Comparison of ENCODE assay signal across 11 mouse cellular contexts in the genomic region with DNA sequence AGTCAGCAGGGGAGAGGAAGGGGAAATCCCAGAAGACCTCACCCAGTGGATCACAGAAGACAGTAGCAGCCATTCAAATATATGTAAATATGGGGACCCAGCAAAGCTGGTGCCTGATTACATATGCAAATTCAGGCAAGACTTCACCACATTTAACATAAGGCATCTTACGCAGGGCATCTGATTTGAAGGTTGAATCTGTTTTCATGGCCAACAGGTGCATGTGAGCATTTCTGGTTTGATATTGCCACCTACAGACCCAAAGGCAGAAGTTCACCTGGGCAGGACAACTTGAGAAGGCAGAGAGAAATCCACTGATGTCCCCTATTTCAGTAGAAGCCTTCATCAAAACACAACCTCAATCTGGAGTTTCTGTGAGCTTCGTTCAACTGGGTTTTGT. TPM values are rescaled to one million over a fixed set of nuclear protein-coding genes. Genes with fewer than 3 reads are reported as not detected.
A peak's percentile ranks its signal among the peaks of the same experiment; 100 is the strongest.
DNase-seq lines count a peak whose midpoint lies in the region; ATAC-seq and TF ChIP-seq lines count a peak whose summit lies in the region.
"Had no signal": no experiment of that assay in that cellular context is flagged by ENCODE, and none has a peak within 500 bp of the region (broad histone marks: within the 10 kb centered on the region; RNA-seq: fewer than 3 reads in every experiment).

No protein-coding gene starts in this region.

- peak; percentile 35; the same call in 1 of the 2 replicates for TF ChIP-seq CTCF in heart, adult 2 months (IDR thresholded peaks at IDR 0.05)
- TF ChIP-seq CTCF in lung, postnatal 0 days (IDR thresholded peaks at IDR 0.05), result peak; percentile 49
- no peak for TF ChIP-seq CTCF in MEL (IDR thresholded peaks at IDR 0.05 in 2 of 3, conservative IDR thresholded peaks at IDR 0.05 in 1 of 3; ENCODE audit: control insufficient read depth in 1 of 3, insufficient read depth in 1 of 3, low read depth in 2 of 3, low read length in 3 of 3, poor library complexity in 1 of 3, severe bottlenecking in 1 of 3)

- H3K9ac ChIP-seq in heart, adult 2 months (ENCODE audit: low read depth, low read length), result no peak overlapping the region
- no peak overlapping the region for H3K9ac ChIP-seq in lung, postnatal 0 days (replicated peaks; ENCODE audit: low read depth)
- no peak overlapping the region for H3K9ac ChIP-seq in MEL (ENCODE audit: control insufficient read depth, low read depth, low read length, poor library complexity, severe bottlenecking)
- H3K9ac ChIP-seq: heart, embryonic 12.5 days had no signal

- intact Hi-C loops in heart, adult 2 months (cut with DNase I), result no loop called here
- intact Hi-C loops in heart, postnatal 36 days (cut with DNase I), result no loop called here
- intact Hi-C loops in heart, postnatal 25 days (cut with DNase I), result no loop called here

- no peak for DNase-seq in heart, adult 2 months
- no peak for DNase-seq in heart, postnatal 36 days
- no peak for DNase-seq in lung, postnatal 0 days (ENCODE audit: low spot score)
- no peak for DNase-seq in lung, postnatal 10 days
- no peak for DNase-seq in MEL (ENCODE audit: low read depth, low spot score)
- peak; percentile 2 for DNase-seq in telencephalon, adult 2 months (ENCODE audit: low read depth, low spot score)
- DNase-seq in gastrocnemius, adult 8-10 months (ENCODE audit: low spot score in 2 of 2), result no peak
- DNase-seq in heart, postnatal 25 days (ENCODE audit: low spot score), result no peak

- no peaks in the 10 kb centered on the region for H3K36me3 ChIP-seq in heart, adult 2 months (ENCODE audit: control insufficient read depth, insufficient read depth, low read length)
- no peaks in the 10 kb centered on the region for H3K36me3 ChIP-seq in lung, postnatal 0 days (ENCODE audit: insufficient read depth, low read length)
- H3K36me3 ChIP-seq in MEL (ENCODE audit: control insufficient read depth in 1 of 2, insufficient read depth in 2 of 2, low read length in 2 of 2), result no peaks in the 10 kb centered on the region
- H3K36me3 ChIP-seq: heart, embryonic 12.5 days had no signal

- no peak overlapping the region for H3K4me3 ChIP-seq in heart, adult 2 months
- H3K4me3 ChIP-seq in lung, postnatal 0 days (ENCODE audit: low read depth, low read length), result no peak overlapping the region
- H3K4me3 ChIP-seq in MEL (ENCODE audit: control insufficient read depth in 1 of 2, insufficient read depth in 1 of 2, low read depth in 2 of 2, low read length in 2 of 2), result no peak overlapping the region
- H3K4me3 ChIP-seq: heart, embryonic 12.5 days had no signal

- peak; percentile 2 for TF ChIP-seq RAD21 in MEL (IDR thresholded peaks at IDR 0.05; ENCODE audit: low read depth, low read length)

- no peaks in the 10 kb centered on the region for H3K9me3 ChIP-seq in lung, postnatal 0 days (ENCODE audit: low read length)
- H3K9me3 ChIP-seq in MEL (replicated peaks; ENCODE audit: insufficient read depth, low read length), result no peaks in the 10 kb centered on the region
- H3K9me3 ChIP-seq: heart, embryonic 12.5 days had no signal

- 77% methylated on average over 2 of the region's 2 CpGs for WGBS in heart, adult 2 months
- WGBS in lung, postnatal 0 days, result 59% methylated on average over 2 of the region's 2 CpGs

- no peak for TF ChIP-seq POLR2A in heart, adult 2 months (IDR thresholded peaks at IDR 0.05; ENCODE audit: insufficient read depth, low read depth, low read length)
- TF ChIP-seq POLR2A in MEL (IDR thresholded peaks at IDR 0.05; ENCODE audit: control insufficient read depth in 1 of 2, insufficient read depth in 1 of 2, low read depth in 1 of 2, low read length in 2 of 2, poor library complexity in 1 of 2), result no peak

- no peak for ATAC-seq in lung, postnatal 0 days

- no peaks in the 10 kb centered on the region for H3K27me3 ChIP-seq in heart, adult 2 months (ENCODE audit: control insufficient read depth, insufficient read depth, low read length)
- H3K27me3 ChIP-seq in lung, postnatal 0 days (replicated peaks; ENCODE audit: insufficient read depth, low read length), result no peaks in the 10 kb centered on the region
- no peaks in the 10 kb centered on the region for H3K27me3 ChIP-seq in MEL (ENCODE audit: control insufficient read depth in 1 of 2, insufficient read depth in 2 of 2, low read length in 2 of 2)
- H3K27me3 ChIP-seq: heart, embryonic 12.5 days had no signal

- TF ChIP-seq EP300 in heart, adult 2 months (IDR thresholded peaks at IDR 0.05; ENCODE audit: insufficient read depth, low read depth, low read length), result no peak
- no peak for TF ChIP-seq EP300 in lung, postnatal 0 days (IDR thresholded peaks at IDR 0.05)
- no peak for TF ChIP-seq EP300 in MEL (IDR thresholded peaks at IDR 0.05; ENCODE audit: low read depth in 1 of 2, low read length in 2 of 2)

- no peaks in the 10 kb centered on the region for H3K4me1 ChIP-seq in heart, adult 2 months (ENCODE audit: control insufficient read depth, insufficient read depth, low read length)
- H3K4me1 ChIP-seq in lung, postnatal 0 days (ENCODE audit: insufficient read depth, low read depth, low read length), result no peaks in the 10 kb centered on the region
- no peaks in the 10 kb centered on the region for H3K4me1 ChIP-seq in MEL (ENCODE audit: control insufficient read depth in 1 of 2, insufficient read depth in 2 of 2, low read length in 2 of 2)
- H3K4me1 ChIP-seq: heart, embryonic 12.5 days had no signal

- no peak overlapping the region for H3K27ac ChIP-seq in heart, adult 2 months
- no peak overlapping the region for H3K27ac ChIP-seq in lung, postnatal 0 days (ENCODE audit: low read length)
- H3K27ac ChIP-seq in MEL (ENCODE audit: control insufficient read depth, low read depth, low read length), result no peak overlapping the region

- H3K79me2 ChIP-seq in heart, adult 2 months (replicated peaks; ENCODE audit: control insufficient read depth, insufficient read depth, low read length), result no peaks in the 10 kb centered on the region
- no peaks in the 10 kb centered on the region for H3K79me2 ChIP-seq in MEL (ENCODE audit: control insufficient read depth, insufficient read depth, low read length, poor library complexity)

- no peak overlapping the region for H3K4me2 ChIP-seq in lung, postnatal 0 days (replicated peaks; ENCODE audit: low read depth, low read length)
- H3K4me2 ChIP-seq: heart, embryonic 12.5 days had no signal

TF ChIP-seq in MEL, 35 proteins besides CTCF, POLR2A, EP300 and RAD21:
- TF ChIP-seq GABPA (IDR thresholded peaks at IDR 0.05; ENCODE audit: low read depth, low read length), result no peak
- no peak for TF ChIP-seq ETS1 (IDR thresholded peaks at IDR 0.05; ENCODE audit: low read depth, low read length)
- no peak for TF ChIP-seq POLR2AphosphoS2 (IDR thresholded peaks at IDR 0.05; ENCODE audit: low read length)
- no peak for TF ChIP-seq TAL1 (IDR thresholded peaks at IDR 0.05; ENCODE audit: low read length)
- no peak for TF ChIP-seq UBTF (IDR thresholded peaks at IDR 0.05; ENCODE audit: borderline replicate concordance, insufficient read depth, low read depth, low read length)
- TF ChIP-seq MAX (IDR thresholded peaks at IDR 0.05; ENCODE audit: low read length), result no peak
- TF ChIP-seq USF1 (IDR thresholded peaks at IDR 0.05; ENCODE audit: low read depth, low read length), result no peak
- TF ChIP-seq NELFE (IDR thresholded peaks at IDR 0.05; ENCODE audit: low read depth, low read length), result no peak
- TF ChIP-seq ZMIZ1 (IDR thresholded peaks at IDR 0.05; ENCODE audit: low read depth, low read length), result no peak

RNA-seq across cellular contexts. Expression of a gene that starts 48.8 kb away (rescaled TPM):
- not detected for total RNA-seq in heart, adult 2 months (2021)
- 0.12 TPM in 1 of 2 replicates, not detected in the other for polyA plus RNA-seq in heart, adult 2 months (2012; rRNA removed)
- not detected for total RNA-seq in heart, postnatal 36 days (2021)
- polyA plus RNA-seq in lung, postnatal 0 days (2015; fragmentation: Nextera tagmentation; extraction: Ambion mirVana), result not detected in 2 replicates
- total RNA-seq in MEL (2012; rRNA removed), result not detected in 2 replicates
- not detected for polyA plus RNA-seq in MEL (2012; ENCODE audit: insufficient read depth in 1 of 2, insufficient read length in 2 of 2, low read depth in 1 of 2, low replicate concordance in 2 of 2, missing spikeins in 1 of 2)
- not detected for total RNA-seq in gastrocnemius, adult 8-10 months (2022)
- not detected for total RNA-seq in heart, postnatal 25 days (2021)
- polyA plus RNA-seq: embryonic facial prominence, embryonic 14.5 days; heart, embryonic 12.5 days; limb, embryonic 11.5 days had no signal

Comparison
In these comparisons a context has a peak if more than half of its experiments do, and no peak if none do; other contexts are left out.
1. CTCF ChIP-seq: peak in heart, adult 2 months (single experiment) and lung, postnatal 0 days (single experiment); none in MEL (0 of 3).